Mouse (Mus musculus) spleen, postnatal 4 days (tissue): ENCODE data around the gene Krtap5-4.
"Not testable (repeated sequence)": the region's sequence is repeated elsewhere in the genome, so short reads cannot be mapped to it uniquely, and the experiment has no call there.

Experiments used
- DNase-seq, 2 experiments: peaks; one replicate each; pipeline ENCODE4 v3.0.0; 2022; ENCODE audit warnings: low spot score in 2 of 2

Krtap5-4 gene

GRCm38 (mm10) chr7:142321637-142322306 is 18.4 kb downstream of the Krtap5-4 start:
- not testable (repeated sequence) for DNase-seq

GRCm38 (mm10) chr7:142322641-142323040 is 19.3 kb downstream of the Krtap5-4 start:
- no peak for DNase-seq

- DNase-seq: no peak
These were observed 20.2 kb downstream of the Krtap5-4 start for GRCm38 (mm10) chr7:142323396-142324117.

GRCm38 (mm10) chr7:142326714-142327445 is 23.5 kb downstream of the Krtap5-4 start:
- DNase-seq: no peak

GRCm38 (mm10) chr7:142328507-142328906 is 25.2 kb downstream of the Krtap5-4 start:
- no peak for DNase-seq

GRCm38 (mm10) chr7:142330271-142330724 is 26.9 kb downstream of the Krtap5-4 start:
- DNase-seq: no peak

GRCm38 (mm10) chr7:142331281-142331680 is 27.9 kb downstream of the Krtap5-4 start:
- no peak for DNase-seq

GRCm38 (mm10) chr7:142332741-142333140 is 29.4 kb downstream of the Krtap5-4 start:
- DNase-seq: not testable (repeated sequence)

- peak; percentile 83 to 96 for DNase-seq
These were observed 30.9 kb downstream of the Krtap5-4 start for GRCm38 (mm10) chr7:142334246-142334645.

GRCm38 (mm10) chr7:142335151-142335550 is 31.8 kb downstream of the Krtap5-4 start:
- no peak for DNase-seq

- peak; percentile 63 to 76 for DNase-seq
These were observed 37.1 kb downstream of the Krtap5-4 start for GRCm38 (mm10) chr7:142340269-142340970.

- DNase-seq: no peak
These were observed 38.4 kb downstream of the Krtap5-4 start for GRCm38 (mm10) chr7:142341564-142342246.

- DNase-seq: no peak
These were observed 38.9 kb downstream of the Krtap5-4 start for GRCm38 (mm10) chr7:142342247-142342640.

- no peak for DNase-seq
These were observed 44.2 kb downstream of the Krtap5-4 start for GRCm38 (mm10) chr7:142347542-142347941.

GRCm38 (mm10) chr7:142349308-142349961 is 46.1 kb downstream of the Krtap5-4 start:
- no peak for DNase-seq

- no peak for DNase-seq
These were observed 48.2 kb downstream of the Krtap5-4 start for GRCm38 (mm10) chr7:142351569-142351968.

GRCm38 (mm10) chr7:142353854-142354253 is 50.5 kb downstream of the Krtap5-4 start:
- no peak for DNase-seq
